Mouse (Mus musculus): ENCODE data around the gene Tank. TPM values are rescaled to one million over a fixed set of nuclear protein-coding genes. Genes with fewer than 3 reads are reported as not detected.

Tank gene
- polyA plus RNA-seq, 1 experiment = 6.3 TPM

DNA sequence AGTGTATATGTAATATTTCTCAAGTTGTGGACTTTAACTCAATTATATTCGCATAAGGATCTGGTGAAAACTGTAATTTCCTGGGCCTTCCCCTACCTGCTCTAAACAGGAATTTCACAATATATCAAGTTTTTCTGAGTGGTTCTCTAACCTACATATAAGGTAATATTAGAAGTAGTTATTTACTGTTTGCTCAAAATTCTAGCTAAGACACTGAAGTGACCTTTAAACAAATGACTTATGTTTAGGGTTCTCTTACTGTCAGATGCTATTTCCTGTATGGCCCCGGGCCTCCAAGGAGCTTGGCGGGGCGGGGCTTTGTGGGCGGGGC lies 14.3 kb downstream of the Tank start:
- Histone ChIP-seq H3K27me3 (ENCODE audit: control insufficient read depth, insufficient read depth, low read length) (no peaks in the 10 kb centered on the region), H3K27ac (ENCODE audit: control insufficient read depth, insufficient read depth, low read depth, low read length) (no peak overlapping the region), H3K4me3 (ENCODE audit: control insufficient read depth, low read depth, low read length) (peak overlapping the region; percentile 88; the same call in 1 of the 2 replicates), H3K4me1 (ENCODE audit: control insufficient read depth, insufficient read depth, low read length) (peaks cover 2% of the 10 kb centered on the region; the same call in 1 of the 2 replicates), H3K36me3 (ENCODE audit: control insufficient read depth, insufficient read depth, low read length) (no peaks in the 10 kb centered on the region)
- no peak for TF ChIP-seq CTCF (IDR thresholded peaks at IDR 0.05; ENCODE audit: control insufficient read depth, insufficient read depth, insufficient replicate concordance, low read depth, low read length)

DNA sequence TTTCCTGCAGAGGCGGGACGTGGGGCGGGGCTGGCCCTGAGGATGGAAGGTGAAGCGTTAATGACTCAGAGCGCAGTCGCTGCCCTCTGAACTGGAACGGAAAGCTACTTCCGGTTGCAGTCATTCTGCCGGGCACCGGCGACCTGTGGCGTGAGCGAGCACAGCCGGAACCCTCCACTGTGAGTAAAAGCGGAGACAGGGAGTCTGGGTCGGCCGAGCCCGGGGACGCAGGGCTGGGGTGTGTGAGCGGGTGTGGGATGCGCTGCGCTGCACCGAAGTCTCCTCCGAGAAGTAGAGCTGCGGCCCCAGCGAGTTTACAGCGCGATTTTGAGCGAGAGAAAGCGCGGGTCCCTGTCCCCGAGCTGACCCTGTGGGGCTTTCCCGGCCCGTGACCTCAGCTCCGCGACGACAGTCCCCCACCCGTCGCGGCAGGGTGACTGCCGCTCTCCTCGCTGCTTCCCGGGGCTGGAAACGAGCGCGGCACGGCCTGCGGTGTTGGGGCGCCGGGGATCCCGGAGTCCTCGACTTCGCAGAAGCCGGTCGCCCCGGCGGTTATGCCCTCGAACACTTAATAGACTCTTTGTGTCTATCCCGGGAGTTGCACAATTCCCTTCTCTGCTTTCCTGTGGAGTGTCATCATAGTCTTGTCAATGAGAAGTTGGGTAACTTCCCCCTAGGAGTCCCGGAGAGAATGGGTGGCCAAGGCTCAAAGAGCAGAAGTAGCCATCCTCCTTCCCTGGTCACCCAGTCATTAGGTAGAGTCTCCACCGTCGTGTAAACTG lies 14.8 kb downstream of the Tank start:
- Histone ChIP-seq H3K4me1 (ENCODE audit: control insufficient read depth, insufficient read depth, low read length) (peaks cover 2% of the 10 kb centered on the region; the same call in 1 of the 2 replicates), H3K27ac (ENCODE audit: control insufficient read depth, insufficient read depth, low read depth, low read length) (peak overlapping the region; percentile 68)
- 0 out of 2 replicates have a peak, but pooled peaks have one; percentile 7 for TF ChIP-seq CTCF (IDR thresholded peaks at IDR 0.05; ENCODE audit: control insufficient read depth, insufficient read depth, insufficient replicate concordance, low read depth, low read length)
- peak; percentile 94 for TF ChIP-seq POLR2A (IDR thresholded peaks at IDR 0.05; ENCODE audit: control insufficient read depth, low read depth, low read length)

DNA sequence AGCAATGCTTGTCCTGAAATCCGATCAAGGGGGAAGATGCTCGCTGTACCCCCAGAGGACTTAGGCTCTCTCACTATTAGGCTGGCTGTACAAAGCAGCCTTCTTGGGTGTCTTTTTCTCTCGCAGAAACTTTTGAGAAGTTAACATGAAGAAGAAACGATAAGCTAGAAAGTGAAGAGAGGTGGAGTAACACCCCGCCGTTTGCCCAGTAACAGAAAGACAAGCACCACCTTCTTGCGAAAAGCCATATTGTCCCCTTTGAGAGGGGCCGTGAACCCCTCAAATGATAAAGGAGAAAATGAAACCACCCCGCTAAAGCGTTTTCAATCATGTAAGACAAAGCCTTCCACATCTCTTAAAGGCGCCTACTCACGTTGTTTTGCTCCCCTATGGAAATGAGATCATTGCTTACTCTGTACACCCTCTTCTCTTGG lies 15.5 kb downstream of the Tank start:
- Histone ChIP-seq H3K4me3 (ENCODE audit: control insufficient read depth, low read depth, low read length) (peak overlapping the region; percentile 88), H3K27ac (ENCODE audit: control insufficient read depth, insufficient read depth, low read depth, low read length) (peak overlapping the region; percentile 68), H3K36me3 (ENCODE audit: control insufficient read depth, insufficient read depth, low read length) (no peaks in the 10 kb centered on the region), H3K4me1 (ENCODE audit: control insufficient read depth, insufficient read depth, low read length) (peaks cover 2% of the 10 kb centered on the region; the same call in 1 of the 2 replicates), H3K27me3 (ENCODE audit: control insufficient read depth, insufficient read depth, low read length) (no peaks in the 10 kb centered on the region)
- no peak for TF ChIP-seq POLR2A (IDR thresholded peaks at IDR 0.05; ENCODE audit: control insufficient read depth, low read depth, low read length)
- TF ChIP-seq CTCF (IDR thresholded peaks at IDR 0.05; ENCODE audit: control insufficient read depth, insufficient read depth, insufficient replicate concordance, low read depth, low read length) = no peak

More for the DNA sequence above, 14.8 kb downstream of the Tank start:
- Histone ChIP-seq H3K4me3 (ENCODE audit: control insufficient read depth, low read depth, low read length) (peak overlapping the region; percentile 88), H3K27me3 (ENCODE audit: control insufficient read depth, insufficient read depth, low read length) (no peaks in the 10 kb centered on the region), H3K36me3 (ENCODE audit: control insufficient read depth, insufficient read depth, low read length) (no peaks in the 10 kb centered on the region)

DNA sequence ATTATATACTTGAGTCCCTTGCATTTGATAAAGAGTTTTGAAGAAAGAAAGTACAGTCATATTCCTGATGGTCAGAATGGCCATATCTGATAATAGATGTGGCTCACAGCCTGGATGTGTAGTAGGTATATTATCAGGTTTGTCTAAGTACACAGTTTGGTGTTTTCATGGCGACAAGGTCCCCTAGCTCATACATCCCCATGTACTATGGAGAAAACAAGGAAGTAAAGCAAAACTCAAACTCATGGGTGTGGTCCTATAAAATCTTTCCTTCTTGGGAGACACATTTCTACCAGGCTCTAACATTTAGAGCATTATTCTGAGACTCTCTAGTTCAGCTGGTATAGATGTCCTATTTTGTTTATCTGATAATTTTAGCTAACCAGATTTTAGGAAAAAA lies 21.3 kb downstream of the Tank start:
- no peak for TF ChIP-seq CTCF (IDR thresholded peaks at IDR 0.05; ENCODE audit: control insufficient read depth, insufficient read depth, insufficient replicate concordance, low read depth, low read length)
- H3K4me1 ChIP-seq (ENCODE audit: control insufficient read depth, insufficient read depth, low read length) = no peaks in the 10 kb centered on the region
- no peaks in the 10 kb centered on the region for H3K36me3 ChIP-seq (ENCODE audit: control insufficient read depth, insufficient read depth, low read length)
- no peak overlapping the region for H3K27ac ChIP-seq (ENCODE audit: control insufficient read depth, insufficient read depth, low read depth, low read length)
- no peaks in the 10 kb centered on the region for H3K27me3 ChIP-seq (ENCODE audit: control insufficient read depth, insufficient read depth, low read length)
- no peak overlapping the region for H3K4me3 ChIP-seq (ENCODE audit: control insufficient read depth, low read depth, low read length)

DNA sequence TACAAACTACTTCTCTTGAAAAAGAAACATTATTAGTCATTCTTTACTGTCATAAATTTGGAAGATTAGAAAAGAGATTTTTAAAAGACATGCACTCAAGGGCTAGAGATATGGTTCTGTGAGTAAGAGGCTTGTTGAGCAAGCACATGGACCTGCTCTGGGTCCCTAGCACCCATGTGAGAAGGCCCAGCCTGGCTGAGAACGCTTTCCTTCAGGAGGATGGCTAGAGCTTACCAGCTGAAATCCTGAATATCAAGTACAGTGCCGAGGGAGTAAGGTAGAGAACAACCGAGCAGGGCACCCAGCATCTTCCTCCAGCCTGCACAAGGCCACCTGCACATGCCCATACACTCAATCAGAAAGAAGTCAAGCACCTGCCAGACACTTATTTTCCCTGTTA lies 25.1 kb downstream of the Tank start:
- Histone ChIP-seq H3K4me1 (ENCODE audit: control insufficient read depth, insufficient read depth, low read length) (no peaks in the 10 kb centered on the region), H3K36me3 (ENCODE audit: control insufficient read depth, insufficient read depth, low read length) (no peaks in the 10 kb centered on the region), H3K27ac (ENCODE audit: control insufficient read depth, insufficient read depth, low read depth, low read length) (no peak overlapping the region), H3K4me3 (ENCODE audit: control insufficient read depth, low read depth, low read length) (no peak overlapping the region), H3K27me3 (ENCODE audit: control insufficient read depth, insufficient read depth, low read length) (no peaks in the 10 kb centered on the region)
- no peak for TF ChIP-seq CTCF (IDR thresholded peaks at IDR 0.05; ENCODE audit: control insufficient read depth, insufficient read depth, insufficient replicate concordance, low read depth, low read length)
- TF ChIP-seq POLR2A (IDR thresholded peaks at IDR 0.05; ENCODE audit: control insufficient read depth, low read depth, low read length) = no peak

DNA sequence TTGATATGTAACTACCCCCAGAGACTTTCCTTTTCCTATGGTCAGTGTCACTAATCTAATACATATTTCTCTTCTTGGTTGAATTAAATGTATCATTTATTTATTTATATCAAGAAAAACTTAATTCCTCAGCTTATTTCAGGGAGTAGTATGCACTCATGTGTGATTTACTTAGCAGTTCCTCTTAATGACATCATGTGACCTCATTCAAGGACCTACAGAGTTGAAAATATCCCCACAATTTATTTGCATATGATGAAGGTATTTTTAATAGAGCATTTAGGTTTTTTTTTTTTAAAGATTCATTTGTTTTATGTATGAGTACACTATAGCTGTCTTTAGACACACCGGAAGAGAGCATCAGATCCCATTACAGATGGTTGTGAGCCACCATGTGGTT lies 28.6 kb downstream of the Tank start:
- Histone ChIP-seq H3K36me3 (ENCODE audit: control insufficient read depth, insufficient read depth, low read length) (no peaks in the 10 kb centered on the region), H3K27me3 (ENCODE audit: control insufficient read depth, insufficient read depth, low read length) (no peaks in the 10 kb centered on the region), H3K4me1 (ENCODE audit: control insufficient read depth, insufficient read depth, low read length) (no peaks in the 10 kb centered on the region), H3K4me3 (ENCODE audit: control insufficient read depth, low read depth, low read length) (no peak overlapping the region), H3K27ac (ENCODE audit: control insufficient read depth, insufficient read depth, low read depth, low read length) (no peak overlapping the region)
- TF ChIP-seq CTCF (IDR thresholded peaks at IDR 0.05; ENCODE audit: control insufficient read depth, insufficient read depth, insufficient replicate concordance, low read depth, low read length) = no peak
- no peak for TF ChIP-seq POLR2A (IDR thresholded peaks at IDR 0.05; ENCODE audit: control insufficient read depth, low read depth, low read length)

DNA sequence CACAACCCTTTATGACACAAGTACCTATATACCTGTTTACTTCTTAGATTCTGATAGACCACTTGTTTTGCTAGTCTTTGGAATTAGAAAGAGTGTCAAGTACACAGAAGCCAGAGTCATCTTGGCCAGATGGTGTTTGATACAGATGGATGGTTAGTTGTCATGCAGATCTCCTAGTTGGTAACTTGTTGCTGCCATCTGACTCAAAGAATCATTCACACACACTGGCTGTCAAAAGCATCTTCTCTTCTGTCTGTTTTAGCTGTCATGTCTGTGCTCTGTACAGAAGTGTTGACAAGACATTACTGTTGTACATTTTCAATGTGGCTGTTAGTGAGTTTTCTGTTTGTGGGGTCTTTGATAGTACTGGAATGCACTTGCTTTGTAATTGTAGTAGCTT lies 45.6 kb downstream of the Tank start:
- H3K27me3 ChIP-seq (ENCODE audit: control insufficient read depth, insufficient read depth, low read length) = no peaks in the 10 kb centered on the region
- TF ChIP-seq POLR2A (IDR thresholded peaks at IDR 0.05; ENCODE audit: control insufficient read depth, low read depth, low read length) = no peak
- TF ChIP-seq CTCF (IDR thresholded peaks at IDR 0.05; ENCODE audit: control insufficient read depth, insufficient read depth, insufficient replicate concordance, low read depth, low read length) = no peak
- H3K36me3 ChIP-seq (ENCODE audit: control insufficient read depth, insufficient read depth, low read length) = no peaks in the 10 kb centered on the region
- no peak overlapping the region for H3K27ac ChIP-seq (ENCODE audit: control insufficient read depth, insufficient read depth, low read depth, low read length)
- no peak overlapping the region for H3K4me3 ChIP-seq (ENCODE audit: control insufficient read depth, low read depth, low read length)
- H3K4me1 ChIP-seq (ENCODE audit: control insufficient read depth, insufficient read depth, low read length) = no peaks in the 10 kb centered on the region

All from testis, adult 2 months (tissue).